Mouse (Mus musculus) liver, adult 2 months (tissue): ENCODE measurements around the gene Jag1. TPM values are rescaled to one million over a fixed set of nuclear protein-coding genes. Genes with fewer than 3 reads are reported as not detected.
A peak's percentile ranks its signal among the peaks of the same experiment; 100 is the strongest.

ENCODE experiments used
- DNase-seq: peaks from one replicate; pipeline ENCODE4 v3.0.0-alpha.2; 2011; ENCODE audit warnings: low read depth, low spot score; ENCODE audit errors: extremely low read depth
- H3K27ac ChIP-seq: fragments of 200-500 bp; replicated peaks from 2 replicates; pipeline ENCODE4 v1.5.1; 2012; ENCODE audit warnings: low read depth, mild to moderate bottlenecking, control low read depth, inconsistent platforms, low read length; ENCODE audit not compliant: insufficient read depth
- H3K27me3 ChIP-seq: fragments of 200-500 bp; 2 replicates; pipeline ENCODE4 v1.6.1; 2012; ENCODE audit warnings: mild to moderate bottlenecking, moderate library complexity, low read length, inconsistent platforms; ENCODE audit not compliant: control insufficient read depth, insufficient read depth
- H3K36me3 ChIP-seq: fragments of 200-500 bp; 2 replicates; pipeline ENCODE4 v1.6.1; 2012; ENCODE audit warnings: low read length, inconsistent platforms; ENCODE audit not compliant: control insufficient read depth, insufficient read depth
- H3K4me1 ChIP-seq: fragments of 200-500 bp; 2 replicates; pipeline ENCODE4 v1.6.1; 2011; ENCODE audit warnings: low read length; ENCODE audit not compliant: control insufficient read depth, insufficient read depth
- H3K4me3 ChIP-seq: fragments of 200-500 bp; 2 replicates; pipeline ENCODE4 v1.5.1; 2011; ENCODE audit warnings: low read depth, mild to moderate bottlenecking, control low read depth, low read length, moderate library complexity; ENCODE audit not compliant: insufficient read depth
- H3K79me2 ChIP-seq: fragments of 200-500 bp; 2 replicates; pipeline ENCODE4 v1.6.1; 2012; ENCODE audit warnings: inconsistent platforms, mild to moderate bottlenecking, low read length, moderate library complexity; ENCODE audit not compliant: control insufficient read depth, insufficient read depth
- H3K9ac ChIP-seq: fragments of 200-500 bp; 2 replicates; pipeline ENCODE4 v1.6.1; 2012; ENCODE audit warnings: low read depth, mild to moderate bottlenecking, control low read depth, inconsistent platforms, low read length
- CTCF ChIP-seq: fragments of 200-500 bp; IDR thresholded peaks from 2 replicates; pipeline ENCODE4 v1.5.1; 2011; ENCODE audit warnings: low read depth, low read length, control low read depth
- POLR2A ChIP-seq: fragments of 200-500 bp; IDR thresholded peaks from 2 replicates; pipeline ENCODE4 v1.6.1; 2011; ENCODE audit warnings: low read length, control low read depth; ENCODE audit not compliant: insufficient read depth; ENCODE audit errors: extremely low read depth
- WGBS: fragments of 180-500 bp; shearing (Covaris S2); methylation state at CpG from one replicate; pipeline ENCODE4 v1.1.7; 2018; 5-methylcytosine and 5-hydroxymethylcytosine counted together
- polyA plus RNA-seq: library from polyadenylated mRNA; depleted of rRNA; stranded (reverse); fragments of >200 nt; gene quantifications from 2 replicates; pipeline ENCODE4 v1.2.3, GENCODE M21; 2012; rRNA removed
- total RNA-seq: library from RNA; depleted of rRNA; stranded (reverse); fragments of >200 nt; gene quantifications from 2 replicates; pipeline ENCODE4 v1.2.3, GENCODE M21; 2014; rRNA removed

Jag1 gene
- total and polyA plus RNA-seq, 2 experiments: 0.84 to 2.2 TPM

GRCm38 (mm10) chr2:137067479-137068110 lies 48.8 kb downstream of the Jag1 start:
- Histone ChIP-seq H3K27me3 (no peaks in the 10 kb centered on the region), H3K4me1 (peaks cover 2% of the 10 kb centered on the region; the same call in 1 of the 2 replicates), H3K36me3 (no peaks in the 10 kb centered on the region; the same call in 1 of the 2 replicates), H3K27ac (no peak overlapping the region), H3K9ac (no peak overlapping the region), H3K79me2 (no peaks in the 10 kb centered on the region), H3K4me3 (no peak overlapping the region)
- no peak for DNase-seq
- WGBS: 89% methylated on average over 10 of the region's 10 CpGs
- TF ChIP-seq POLR2A (no peak), CTCF (no peak)

DNA sequence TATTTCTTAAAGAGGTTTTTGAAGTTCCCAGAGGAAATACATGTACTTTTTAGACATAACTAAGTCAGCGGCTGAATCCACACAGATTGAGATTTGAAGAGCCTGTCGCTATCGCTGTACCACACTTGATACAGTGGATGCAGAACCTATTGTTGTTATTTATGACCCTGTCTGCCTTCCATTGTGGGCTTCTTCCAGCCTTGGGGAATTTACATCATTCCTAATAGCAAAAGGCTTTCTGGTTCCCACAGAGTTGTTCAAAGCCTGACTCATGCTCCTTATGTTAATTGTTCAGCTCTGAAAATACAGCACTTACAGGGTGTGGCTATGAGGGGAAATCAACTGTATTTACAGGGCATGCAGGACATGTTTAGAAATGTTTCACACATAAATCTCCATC lies 51.9 kb downstream of the Jag1 start:
- no peak for TF ChIP-seq CTCF
- TF ChIP-seq POLR2A: no peak
- WGBS: 96% methylated on average over 3 of the region's 3 CpGs
- Histone ChIP-seq H3K27me3 (no peaks in the 10 kb centered on the region), H3K36me3 (no peaks in the 10 kb centered on the region; the same call in 1 of the 2 replicates), H3K79me2 (no peaks in the 10 kb centered on the region), H3K4me1 (peaks cover 7% of the 10 kb centered on the region), H3K27ac (no peak overlapping the region), H3K9ac (no peak overlapping the region), H3K4me3 (no peak overlapping the region)
- DNase-seq: no peak

GRCm38 (mm10) chr2:137063829-137064228 lies 52.6 kb downstream of the Jag1 start:
- Histone ChIP-seq H3K4me1 (peaks cover 7% of the 10 kb centered on the region), H3K36me3 (no peaks in the 10 kb centered on the region; the same call in 1 of the 2 replicates), H3K79me2 (no peaks in the 10 kb centered on the region), H3K27ac (no peak overlapping the region), H3K9ac (no peak overlapping the region), H3K4me3 (no peak overlapping the region), H3K27me3 (no peaks in the 10 kb centered on the region)
- 93% methylated on average over 1 of the region's 1 CpGs for WGBS
- no peak for TF ChIP-seq CTCF
- TF ChIP-seq POLR2A: no peak
- DNase-seq: no peak

GRCm38 (mm10) chr2:137049906-137050305 lies 66.5 kb downstream of the Jag1 start:
- peak; percentile 35 for DNase-seq
- Histone ChIP-seq H3K9ac (no peak overlapping the region), H3K79me2 (no peaks in the 10 kb centered on the region), H3K4me3 (no peak overlapping the region), H3K4me1 (peaks cover 7% of the 10 kb centered on the region; the same call in 1 of the 2 replicates), H3K36me3 (no peaks in the 10 kb centered on the region), H3K27me3 (no peaks in the 10 kb centered on the region), H3K27ac (no peak overlapping the region)
- TF ChIP-seq POLR2A: no peak
- no peak for TF ChIP-seq CTCF
- 11% methylated on average over 1 of the region's 1 CpGs for WGBS

GRCm38 (mm10) chr2:137049367-137049766 lies 67.1 kb downstream of the Jag1 start:
- Histone ChIP-seq H3K36me3 (no peaks in the 10 kb centered on the region), H3K4me1 (peaks cover 7% of the 10 kb centered on the region; the same call in 1 of the 2 replicates), H3K79me2 (no peaks in the 10 kb centered on the region), H3K27me3 (no peaks in the 10 kb centered on the region), H3K4me3 (no peak overlapping the region), H3K27ac (no peak overlapping the region), H3K9ac (no peak overlapping the region)
- TF ChIP-seq POLR2A (no peak), CTCF (no peak)
- peak; percentile 58 for DNase-seq
- WGBS: 49% methylated on average over 2 of the region's 2 CpGs

DNA sequence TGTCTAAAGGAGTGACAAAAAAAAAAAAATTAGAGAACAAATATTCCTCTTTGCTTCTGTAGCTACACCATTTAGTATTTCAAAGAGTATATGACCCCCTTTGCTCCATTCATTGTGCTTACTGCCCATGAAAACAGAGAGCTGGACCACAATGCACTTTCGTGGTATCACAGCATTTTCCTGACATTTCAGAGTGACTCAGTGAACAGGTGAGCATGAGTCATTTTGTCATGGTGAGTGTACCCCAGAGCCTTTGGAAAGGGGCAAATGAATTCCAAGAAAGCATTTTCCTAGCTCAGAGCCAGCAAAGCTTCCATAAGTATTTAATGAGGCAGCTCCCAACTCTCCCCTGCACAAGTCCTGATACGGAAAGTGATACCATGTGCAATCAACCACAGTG lies 72.3 kb downstream of the Jag1 start:
- no peaks in the 10 kb centered on the region for H3K79me2 ChIP-seq
- no peak overlapping the region for H3K27ac ChIP-seq
- 98% methylated on average over 2 of the region's 2 CpGs for WGBS
- no peak for DNase-seq
- TF ChIP-seq CTCF: no peak
- no peak for TF ChIP-seq POLR2A
- no peaks in the 10 kb centered on the region for H3K27me3 ChIP-seq
- H3K4me3 ChIP-seq: no peak overlapping the region
- no peak overlapping the region for H3K9ac ChIP-seq
- no peaks in the 10 kb centered on the region for H3K36me3 ChIP-seq
- H3K4me1 ChIP-seq: peaks cover 2% of the 10 kb centered on the region; the same call in 1 of the 2 replicates

Other genes with a start within 250 kb of the Jag1 start
- not detected in 2 replicates for gene AL731706.2, start 231.0 kb downstream of the Jag1 start, total RNA-seq
- not detected in 2 replicates for gene AL731706.2, start 231.0 kb downstream of the Jag1 start, polyA plus RNA-seq
- gene Slx4ip, start 225.4 kb downstream of the Jag1 start, total RNA-seq: 1.5 and 1.8 TPM in 2 replicates
- gene Slx4ip, start 225.4 kb downstream of the Jag1 start, polyA plus RNA-seq: 0.18 and 0.46 TPM in 2 replicates
- 1.8 TPM in 1 of 2 replicates, not detected in the other for gene AL731706.1, start 225.3 kb downstream of the Jag1 start, total RNA-seq
- gene AL731706.1, start 225.3 kb downstream of the Jag1 start, polyA plus RNA-seq: 6.1 and 8.0 TPM in 2 replicates
- 17.2 and 19.5 TPM in 2 replicates for gene Mkks, start 225.3 kb downstream of the Jag1 start, total RNA-seq
- gene Mkks, start 225.3 kb downstream of the Jag1 start, polyA plus RNA-seq: 3.8 and 5.2 TPM in 2 replicates